Mouse (Mus musculus) olfactory bulb, adult 2 months (tissue): ENCODE results near the gene Sox4. TPM values are rescaled to one million over a fixed set of nuclear protein-coding genes. Genes with fewer than 3 reads are reported as not detected.

ENCODE experiments used
- H3K27ac ChIP-seq: fragments of 200-500 bp; 2 replicates; pipeline ENCODE4 v1.5.1; 2012; ENCODE audit warnings: low read depth, low read length; ENCODE audit not compliant: insufficient read depth
- H3K4me1 ChIP-seq: fragments of 200-500 bp; 2 replicates; pipeline ENCODE4 v1.6.1; 2012; ENCODE audit warnings: low read length; ENCODE audit not compliant: control insufficient read depth, insufficient read depth
- H3K4me3 ChIP-seq: fragments of 200-500 bp; 2 replicates; pipeline ENCODE4 v1.5.1; 2012; ENCODE audit warnings: mild to moderate bottlenecking, low read depth, low read length, moderate library complexity; ENCODE audit not compliant: insufficient read depth
- CTCF ChIP-seq: fragments of 200-500 bp; IDR thresholded peaks from 2 replicates; pipeline ENCODE4 v1.5.1; 2012; ENCODE audit warnings: low read depth, mild to moderate bottlenecking, low read length, moderate library complexity; ENCODE audit not compliant: insufficient read depth
- POLR2A ChIP-seq: fragments of 200-500 bp; IDR thresholded peaks from 2 replicates; pipeline ENCODE4 v1.6.1; 2012; ENCODE audit warnings: mild to moderate bottlenecking, low read depth, low read length, moderate library complexity; ENCODE audit not compliant: insufficient read depth
- WGBS: fragments of 180-500 bp; shearing (Covaris S2); methylation state at CpG from one replicate; pipeline ENCODE4 v1.1.7; 2018; 5-methylcytosine and 5-hydroxymethylcytosine counted together
- polyA plus RNA-seq: library from polyadenylated mRNA; stranded (reverse); fragments of >200 nt; gene quantifications from 2 replicates; pipeline ENCODE4 v1.2.4, GENCODE M21; 2012; ENCODE audit warnings: low replicate concordance; ENCODE audit not compliant: missing spikeins, insufficient read depth, insufficient read length

Sox4 gene
- 84.4 TPM in 1 of 2 replicates, not detected in the other for polyA plus RNA-seq

GRCm38 (mm10) chr13:28953581-28953991 lies at the start of gene Sox4:
Gene Sox4, minus strand, starts transcription at chr13:28953713.
- no peak for TF ChIP-seq CTCF
- peak; percentile 97 for TF ChIP-seq POLR2A
- Histone ChIP-seq H3K4me3 (peak within 1 kb of the TSS; percentile 84), H3K4me1 (peaks cover 1% of the 10 kb centered on the region), H3K27ac (peak within 1 kb of the TSS; percentile 87)
- WGBS: under 1% methylated on average over 19 of the region's 19 CpGs

GRCm38 (mm10) chr13:28991899-28992664 lies 38.6 kb upstream of the Sox4 start:
- H3K4me1 ChIP-seq: no peaks in the 10 kb centered on the region
- no peak overlapping the region for H3K27ac ChIP-seq
- no peak for TF ChIP-seq POLR2A
- TF ChIP-seq CTCF: no peak
- H3K4me3 ChIP-seq: no peak overlapping the region
- WGBS: 52% methylated on average over 7 of the region's 7 CpGs

- Histone ChIP-seq H3K4me1 (no peaks in the 10 kb centered on the region), H3K4me3 (no peak overlapping the region), H3K27ac (no peak overlapping the region)
- 57% methylated on average over 16 of the region's 16 CpGs for WGBS
- TF ChIP-seq CTCF (no peak), POLR2A (no peak)
Measured at GRCm38 (mm10) chr13:28988751-28989703, 35.5 kb upstream of the Sox4 start.

GRCm38 (mm10) chr13:28980681-28981080 lies 27.2 kb upstream of the Sox4 start:
- no peak for TF ChIP-seq CTCF
- TF ChIP-seq POLR2A: no peak
- H3K4me3 ChIP-seq: no peak overlapping the region
- no peaks in the 10 kb centered on the region for H3K4me1 ChIP-seq
- 60% methylated on average over 4 of the region's 4 CpGs for WGBS
- H3K27ac ChIP-seq: no peak overlapping the region

GRCm38 (mm10) chr13:28975011-28975410 lies 21.5 kb upstream of the Sox4 start:
- TF ChIP-seq CTCF: no peak
- TF ChIP-seq POLR2A: no peak
- H3K27ac ChIP-seq: no peak overlapping the region
- no peaks in the 10 kb centered on the region; the same call in 1 of the 2 replicates for H3K4me1 ChIP-seq
- no peak overlapping the region for H3K4me3 ChIP-seq
- WGBS: 94% methylated on average over 4 of the region's 4 CpGs

GRCm38 (mm10) chr13:28974597-28974996 lies 21.1 kb upstream of the Sox4 start:
- Histone ChIP-seq H3K4me3 (no peak overlapping the region), H3K27ac (no peak overlapping the region), H3K4me1 (no peaks in the 10 kb centered on the region; the same call in 1 of the 2 replicates)
- 61% methylated on average over 5 of the region's 5 CpGs for WGBS
- TF ChIP-seq POLR2A (no peak), CTCF (no peak)

- H3K4me3 ChIP-seq: no peak overlapping the region
- over 99% methylated on average over 8 of the region's 8 CpGs for WGBS
- TF ChIP-seq CTCF: no peak
- no peak for TF ChIP-seq POLR2A
- H3K27ac ChIP-seq: no peak overlapping the region
- peaks cover 3% of the 10 kb centered on the region; the same call in 1 of the 2 replicates for H3K4me1 ChIP-seq
Measured at GRCm38 (mm10) chr13:28960916-28961315, 7.4 kb upstream of the Sox4 start.

- under 1% methylated on average over 31 of the region's 31 CpGs for WGBS
- H3K4me3 ChIP-seq: peak overlapping the region; percentile 76
- peaks cover 3% of the 10 kb centered on the region; the same call in 1 of the 2 replicates for H3K4me1 ChIP-seq
Measured at GRCm38 (mm10) chr13:28959458-28959978, 6.0 kb upstream of the Sox4 start.

More at GRCm38 (mm10) chr13:28959458-28959978, 6.0 kb upstream of the Sox4 start:
- H3K27ac ChIP-seq: peak overlapping the region; percentile 97
- TF ChIP-seq CTCF (peak; percentile 68), POLR2A (peak; percentile 37; the same call in 1 of the 2 replicates)
